Mouse (Mus musculus) sigmoid colon, adult 10 weeks (tissue): ENCODE measurements around the gene Ogfr. TPM values are rescaled to one million over a fixed set of nuclear protein-coding genes. Genes with fewer than 3 reads are reported as not detected.

ENCODE experiments used
- polyA plus RNA-seq: library from polyadenylated mRNA; stranded (reverse); fragments of 350-450 nt; fragmentation: Illumina TruSeq; extraction: RNeasy Lipid Tissue Mini Kit (QIAGEN cat#74804); gene quantifications from one replicate; pipeline ENCODE4 v1.2.3, GENCODE M21; 2014; ENCODE audit warnings: low read depth, low replicate concordance

The Ogfr gene
- 14.8 TPM for polyA plus RNA-seq

DNA sequence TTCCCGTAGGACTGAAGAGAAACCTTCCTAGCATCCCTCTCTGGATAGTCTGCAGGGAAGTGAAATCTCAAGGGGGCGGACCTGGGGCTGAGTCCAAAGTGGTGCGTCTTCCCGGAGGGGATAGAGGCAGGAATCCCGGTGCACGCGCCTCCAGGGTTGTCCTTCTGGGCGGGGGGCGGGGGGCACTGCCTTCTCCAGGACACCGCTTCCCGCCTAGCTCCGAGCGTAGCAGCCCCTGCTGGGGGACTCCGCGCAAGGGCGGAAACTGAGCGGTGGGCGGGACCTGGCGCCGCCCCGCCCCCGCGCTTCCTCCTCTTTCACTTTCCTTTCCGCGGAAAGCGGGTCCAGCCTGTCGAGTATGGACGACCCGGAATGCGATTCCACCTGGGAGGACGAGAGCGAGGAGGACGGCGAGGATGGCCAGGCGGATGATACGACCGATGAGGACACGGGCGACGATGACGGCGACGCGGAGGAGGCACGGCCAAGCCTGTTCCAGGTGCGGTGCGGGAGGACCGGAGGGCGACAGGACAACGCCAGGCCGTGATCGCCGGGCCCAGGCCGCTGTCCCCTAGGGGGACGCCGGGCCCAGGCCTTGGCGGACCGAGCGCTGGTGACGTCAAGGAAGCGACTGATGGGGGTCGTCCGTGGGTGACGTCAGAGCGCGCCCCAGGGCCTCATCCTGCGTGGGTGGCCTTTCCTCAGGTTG, at the start of gene Ogfr:
Gene Ogfr, plus strand, starts transcription at position 123 of the 709 bp plus-strand sequence.

DNA sequence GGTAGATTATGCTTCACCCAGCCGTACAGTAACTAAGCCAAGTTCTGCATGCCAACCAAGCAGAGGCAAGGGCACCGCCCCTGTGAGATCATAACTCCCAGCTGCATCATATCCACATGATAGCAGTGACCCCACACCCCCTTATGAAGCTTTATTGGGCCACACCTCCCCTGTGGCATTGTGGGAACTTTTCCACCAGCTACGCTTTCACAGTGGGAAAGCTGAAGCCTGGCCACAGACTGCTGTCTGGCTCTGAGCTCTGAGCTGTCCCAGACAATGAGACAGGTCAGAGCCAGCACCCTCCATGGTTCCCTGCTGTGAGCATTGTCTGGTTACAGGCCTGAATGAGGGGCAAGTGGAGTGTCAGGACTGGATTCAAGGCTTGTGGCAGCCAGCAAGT, 8.0 kb upstream of the Ogfr start, which contains the start of gene Mrgbp:
Gene Mrgbp, plus strand, starts transcription at position 303 of the 400 bp plus-strand sequence.

DNA sequence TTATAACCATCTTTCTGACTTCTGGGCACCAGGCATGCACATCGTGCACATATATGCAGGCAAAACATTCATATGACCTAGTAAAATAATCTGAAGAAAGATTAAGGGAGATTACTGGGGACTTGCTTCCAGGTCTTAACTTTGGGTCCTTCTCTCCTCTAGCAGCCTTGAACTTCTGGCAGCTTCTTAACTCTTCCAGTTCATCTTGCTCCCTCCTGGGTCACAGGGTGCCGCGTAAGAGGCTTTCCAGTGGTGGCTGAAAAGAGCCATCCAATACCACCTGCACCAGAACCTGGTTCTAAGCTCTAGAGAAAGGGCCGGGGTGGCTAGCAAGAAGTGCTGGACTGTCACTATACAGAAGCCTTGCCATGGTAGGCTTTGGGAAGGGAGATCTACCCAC, 8.4 kb downstream of the Ogfr start, which contains the start of gene Col9a3:
Gene Col9a3, plus strand, starts transcription at position 301 of the 400 bp plus-strand sequence.

DNA sequence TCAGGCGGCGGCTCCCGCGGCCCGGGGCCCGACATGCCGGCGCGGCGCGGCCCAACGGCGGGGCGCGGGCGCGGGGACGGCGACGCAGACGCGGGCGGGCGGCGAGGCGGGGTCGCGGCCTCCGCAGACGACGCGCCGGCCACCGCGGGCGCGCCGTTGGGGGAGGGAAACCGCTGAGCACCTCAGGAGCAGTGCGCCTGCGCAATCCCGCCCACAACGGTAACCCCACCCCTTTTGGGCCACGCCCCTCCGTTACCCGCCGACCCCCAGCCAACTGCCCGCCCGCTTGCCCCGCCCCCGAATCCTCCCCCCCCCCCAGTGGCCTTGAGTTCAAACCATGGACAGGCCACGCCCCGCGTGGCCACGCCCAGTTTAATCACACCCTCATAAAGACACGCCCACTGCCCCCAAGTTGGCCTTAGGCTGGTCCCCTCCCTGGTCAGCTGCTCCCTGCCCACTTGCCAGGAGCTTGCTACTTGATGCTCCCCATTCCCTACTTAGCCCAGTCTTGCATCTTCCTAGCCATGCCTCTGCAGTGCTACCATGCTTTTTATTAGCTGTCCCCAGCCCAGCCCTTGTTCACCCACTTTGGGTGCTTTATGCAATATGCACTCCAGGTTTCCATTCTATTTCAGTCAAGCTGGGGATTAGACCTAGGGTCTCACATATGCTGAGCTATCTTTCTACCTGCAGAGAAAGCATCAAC, 53.7 kb downstream of the Ogfr start, which contains the start of gene Tcfl5:
Gene Tcfl5, minus strand, starts transcription at position 154 of the 706 bp plus-strand sequence.

Other genes with a start within 250 kb of the Ogfr start
- 1.1 TPM for gene Slco4a1, start 133.0 kb upstream of the Ogfr start, polyA plus RNA-seq
- gene Ntsr1, start 89.3 kb upstream of the Ogfr start, polyA plus RNA-seq: 0.09 TPM
- gene Mrgbp, start 7.9 kb upstream of the Ogfr start, polyA plus RNA-seq: 31.4 TPM
- gene Col9a3, start 8.5 kb downstream of the Ogfr start, polyA plus RNA-seq: 0.28 TPM
- gene Tcfl5, start 53.5 kb downstream of the Ogfr start, polyA plus RNA-seq: not detected
- 39.7 TPM for gene Dido1, start 120.8 kb downstream of the Ogfr start, polyA plus RNA-seq
- 82.7 TPM for gene Gid8, start 120.9 kb downstream of the Ogfr start, polyA plus RNA-seq
- gene Slc17a9, start 136.0 kb downstream of the Ogfr start, polyA plus RNA-seq: 7.9 TPM
- gene Bhlhe23, start 187.7 kb downstream of the Ogfr start, polyA plus RNA-seq: not detected